Mouse (Mus musculus) ES-E14 (cell line): ENCODE measurements around the gene Ccdc8.

ENCODE experiments used
- CHD2 ChIP-seq: IDR thresholded peaks from 2 replicates; pipeline ENCODE4 v1.6.1; 2014; ENCODE audit warnings: mild to moderate bottlenecking, low read depth, low read length, inconsistent platforms
- ZC3H11A ChIP-seq: IDR thresholded peaks from 2 replicates; pipeline ENCODE4 v1.6.1; 2012; ENCODE audit warnings: low read depth, mild to moderate bottlenecking, inconsistent platforms, low read length, borderline replicate concordance
- ZNF384 ChIP-seq: IDR thresholded peaks from 2 replicates; pipeline ENCODE4 v1.6.1; 2012; ENCODE audit warnings: low read depth, low read length, inconsistent platforms

GRCm38 (mm10) chr7:16944061-16944807 lies 48.3 kb upstream of the Ccdc8 start, which contains the start of gene Pnmal2:
- TF ChIP-seq ZNF384 (no peak), ZC3H11A (no peak), CHD2 (no peak)
